Mouse (Mus musculus): ENCODE measurements at regions not wholly inside any gene's neighbourhood (a gene's known extent, or its start where the extent isn't known, plus 50 kb on each side); places are given as distances from the start of the nearest gene placed in this dataset.

GRCm38 (mm10) chr13:78310837-78311236 is 111.3 kb upstream of the Nr2f1 start:
- no peak for TF ChIP-seq CTCF (IDR thresholded peaks at IDR 0.05; ENCODE audit: borderline replicate concordance, insufficient read depth, low read length)
- TF ChIP-seq POLR2A (IDR thresholded peaks at IDR 0.05; ENCODE audit: low read depth, low read length): no peak
- Histone ChIP-seq H3K4me1 (ENCODE audit: control insufficient read depth, insufficient read depth, low read length) (no peaks in the 10 kb centered on the region), H3K27ac (ENCODE audit: insufficient read depth, low read length) (no peak overlapping the region), H3K4me3 (ENCODE audit: insufficient read depth, low read length) (no peak overlapping the region)

Data from embryonic fibroblast, embryonic 13.5 days (primary cell).